Mouse (Mus musculus): ENCODE results near the gene Tet3. TPM values are rescaled to one million over a fixed set of nuclear protein-coding genes. Genes with fewer than 3 reads are reported as not detected.
A peak's percentile ranks its signal among the peaks of the same experiment; 100 is the strongest.

Tet3 gene
- total RNA-seq, 2 experiments from 2014 or later = 49.0 to 54.3 TPM

- DNase-seq = no peak
- intact Hi-C loops (cut with DNase I) = no loop called here
Measured at GRCm38 (mm10) chr6:83479193-83479592, 20.3 kb upstream of the Tet3 start.

- intact Hi-C loops (cut with DNase I) = no loop called here
- DNase-seq = no peak
Measured at GRCm38 (mm10) chr6:83478628-83479027, 19.7 kb upstream of the Tet3 start.

- DNase-seq = no peak
- intact Hi-C loops (cut with DNase I) = no loop called here
Measured at GRCm38 (mm10) chr6:83478217-83478616, 19.3 kb upstream of the Tet3 start.

GRCm38 (mm10) chr6:83475431-83475830 lies 16.5 kb upstream of the Tet3 start:
- DNase-seq = no peak
- intact Hi-C loops (cut with DNase I) = no loop called here

- DNase-seq = peak; percentile 76 to 80
- intact Hi-C loops (cut with DNase I) = no loop called here
Measured at GRCm38 (mm10) chr6:83473240-83473639, 14.4 kb upstream of the Tet3 start.

GRCm38 (mm10) chr6:83471739-83472138 lies 12.9 kb upstream of the Tet3 start:
- no peak for DNase-seq
- intact Hi-C loops (cut with DNase I) = no loop called here

GRCm38 (mm10) chr6:83464011-83464410 lies 5.1 kb upstream of the Tet3 start:
- intact Hi-C loops (cut with DNase I) = no loop called here
- no peak for DNase-seq

GRCm38 (mm10) chr6:83456984-83457810 lies 1.7 kb downstream of the Tet3 start:
- intact Hi-C loops (cut with DNase I) = loop anchor here (5.0 kb wide), 1 partner anchor 45 kb away; no protein-coding TSS in a partner anchor

GRCm38 (mm10) chr6:83456131-83456983 lies 2.5 kb downstream of the Tet3 start:
- peak; percentile 82 to 85 for DNase-seq
- intact Hi-C loops (cut with DNase I) = loop anchor here (5.0 kb wide), 1 partner anchor 44 kb away; no protein-coding TSS in a partner anchor

More at GRCm38 (mm10) chr6:83456984-83457810, 1.7 kb downstream of the Tet3 start:
- no peak for DNase-seq

- peak in 1 of 2 experiments; percentile 46 for DNase-seq
- intact Hi-C loops (cut with DNase I) = loop anchor here (2.0 to 5.0 kb wide), 2 partner anchors 43 to 51 kb away; partner anchors contain the start of gene Dguok
Measured at GRCm38 (mm10) chr6:83455328-83456130, 3.4 kb downstream of the Tet3 start.

GRCm38 (mm10) chr6:83453706-83454105 lies 5.2 kb downstream of the Tet3 start:
- DNase-seq = peak in 1 of 2 experiments; percentile 27
- intact Hi-C loops (cut with DNase I) = loop anchor here (2.0 kb wide), 1 partner anchor 53 kb away; the partner anchor contains the start of gene Dguok

- DNase-seq = no peak
- intact Hi-C loops (cut with DNase I) = no loop called here
Measured at GRCm38 (mm10) chr6:83450451-83451303, 8.2 kb downstream of the Tet3 start.

- no peak for DNase-seq
- intact Hi-C loops (cut with DNase I) = no loop called here
Measured at GRCm38 (mm10) chr6:83449440-83449839, 9.4 kb downstream of the Tet3 start.

- intact Hi-C loops (cut with DNase I) = no loop called here
- no peak for DNase-seq
Measured at GRCm38 (mm10) chr6:83448911-83449310, 10.0 kb downstream of the Tet3 start.

GRCm38 (mm10) chr6:83447031-83447430 lies 11.9 kb downstream of the Tet3 start:
- DNase-seq = no peak

GRCm38 (mm10) chr6:83445796-83446195 lies 13.1 kb downstream of the Tet3 start:
- no peak for DNase-seq
- intact Hi-C loops (cut with DNase I) = no loop called here

More at GRCm38 (mm10) chr6:83447031-83447430, 11.9 kb downstream of the Tet3 start:
- intact Hi-C loops (cut with DNase I) = no loop called here

- DNase-seq = peak; percentile 85 to 87
- intact Hi-C loops (cut with DNase I) = loop anchor here (5.0 kb wide), 1 partner anchor 64 kb away; the partner anchor contains the start of gene Dguok
Measured at GRCm38 (mm10) chr6:83443441-83444340, 15.2 kb downstream of the Tet3 start.

- intact Hi-C loops (cut with DNase I) = loop anchor here (5.0 kb wide), 1 partner anchor 65 kb away; the partner anchor contains the start of gene Dguok
- DNase-seq = no peak
Measured at GRCm38 (mm10) chr6:83442639-83443038, 16.2 kb downstream of the Tet3 start.

Measured in heart, postnatal 10 days (tissue).